Mouse (Mus musculus) ES-Bruce4 (cell line): ENCODE measurements around the gene Map2k5. TPM values are rescaled to one million over a fixed set of nuclear protein-coding genes. Genes with fewer than 3 reads are reported as not detected.

ENCODE experiments used
- H3K27ac ChIP-seq: 2 replicates; pipeline ENCODE4 v1.5.1; 2012; ENCODE audit warnings: low read length, inconsistent platforms; ENCODE audit not compliant: insufficient read depth
- H3K27me3 ChIP-seq: 2 replicates; pipeline ENCODE4 v1.6.1; 2012; ENCODE audit warnings: mild to moderate bottlenecking, low read length, inconsistent platforms; ENCODE audit not compliant: control insufficient read depth, poor library complexity, insufficient read depth, severe bottlenecking
- H3K36me3 ChIP-seq: 2 replicates; pipeline ENCODE4 v1.6.1; 2012; ENCODE audit warnings: inconsistent platforms, mild to moderate bottlenecking, low read length, moderate library complexity; ENCODE audit not compliant: control insufficient read depth, poor library complexity, insufficient read depth, severe bottlenecking
- H3K4me1 ChIP-seq: one replicate; pipeline ENCODE4 v1.8.1; 2011; ENCODE audit warnings: low read length; ENCODE audit not compliant: control insufficient read depth, insufficient read depth
- H3K4me3 ChIP-seq: 2 replicates; pipeline ENCODE4 v1.5.1; 2011; ENCODE audit warnings: low read depth, mild to moderate bottlenecking, low read length
- H3K9ac ChIP-seq: 2 replicates; pipeline ENCODE4 v1.6.1; 2012; ENCODE audit warnings: low read depth, mild to moderate bottlenecking, inconsistent platforms; ENCODE audit not compliant: poor library complexity, severe bottlenecking
- H3K9me3 ChIP-seq: replicated peaks from 2 replicates; pipeline ENCODE4 v1.6.1; 2012; ENCODE audit warnings: mild to moderate bottlenecking, low read length, inconsistent platforms; ENCODE audit not compliant: control insufficient read depth, poor library complexity, insufficient read depth, severe bottlenecking
- CTCF ChIP-seq: IDR thresholded peaks from one replicate; pipeline ENCODE4 v1.8.1; 2011; ENCODE audit warnings: low read depth, low read length
- EP300 ChIP-seq: IDR thresholded peaks from 2 replicates; pipeline ENCODE4 v1.6.1; 2011; ENCODE audit warnings: low read depth, low read length; ENCODE audit not compliant: insufficient read depth
- POLR2A ChIP-seq: IDR thresholded peaks from one replicate; pipeline ENCODE4 v1.8.1; 2011; ENCODE audit warnings: low read length; ENCODE audit not compliant: insufficient read depth
- polyA plus RNA-seq: library from polyadenylated mRNA; stranded (reverse); fragments of >200 nt; gene quantifications from 2 replicates; pipeline ENCODE4 v1.2.4, GENCODE M21; 2011; ENCODE audit warnings: low read depth; ENCODE audit not compliant: missing spikeins, insufficient read depth, insufficient read length

Map2k5 gene
- polyA plus RNA-seq, 1 experiment: 27.8 TPM

DNA sequence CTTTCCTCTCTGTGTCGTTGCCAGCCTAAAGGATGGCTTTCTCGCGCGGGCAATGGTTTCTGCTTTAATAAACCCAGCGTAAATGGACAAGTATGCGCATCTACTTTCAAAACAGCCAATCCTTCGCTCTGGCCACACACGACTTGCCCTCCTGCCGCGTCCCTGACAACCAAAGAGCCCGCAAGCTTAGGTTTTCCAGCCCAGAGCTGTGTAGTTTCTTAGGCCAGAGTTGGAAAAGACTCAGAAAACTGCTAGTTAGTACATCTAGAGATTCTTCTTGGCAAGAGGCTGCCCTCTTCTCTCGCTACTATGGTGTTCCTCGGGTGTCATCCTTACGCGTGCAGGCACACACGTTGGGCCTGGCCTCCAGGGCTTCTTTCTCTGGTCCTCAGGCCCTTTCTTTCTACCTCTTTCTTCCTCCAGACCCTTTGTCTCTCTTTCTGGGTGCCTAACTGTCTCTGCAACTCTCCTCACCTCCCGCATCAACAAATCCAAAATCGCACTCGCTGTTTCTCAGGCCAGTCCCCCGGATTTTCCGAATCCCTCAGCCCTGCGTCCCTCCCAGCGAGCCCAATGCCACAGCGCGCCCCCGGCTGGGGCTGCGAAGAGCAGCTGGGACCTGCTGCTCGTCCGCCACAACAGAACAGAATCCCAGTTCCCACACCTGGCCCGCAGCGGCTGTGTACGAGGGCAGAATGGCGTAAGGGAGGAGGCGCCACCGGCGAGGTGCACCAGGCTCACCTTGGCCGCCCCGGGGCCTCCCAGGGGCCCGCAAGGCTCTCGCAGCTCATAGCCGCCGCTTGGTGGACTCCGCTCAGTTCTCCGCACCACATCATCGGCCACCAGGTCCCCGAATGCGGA is 233.8 kb downstream of the Map2k5 start:
- Histone ChIP-seq H3K27ac (no peak overlapping the region), H3K4me3 (peak overlapping the region; percentile 37), H3K9me3 (no peaks in the 10 kb centered on the region), H3K9ac (no peak overlapping the region), H3K36me3 (no peaks in the 10 kb centered on the region), H3K27me3 (peaks cover 72% of the 10 kb centered on the region), H3K4me1 (peaks cover 2% of the 10 kb centered on the region)
- TF ChIP-seq EP300: no peak
- no peak for TF ChIP-seq POLR2A
- TF ChIP-seq CTCF: no peak

DNA sequence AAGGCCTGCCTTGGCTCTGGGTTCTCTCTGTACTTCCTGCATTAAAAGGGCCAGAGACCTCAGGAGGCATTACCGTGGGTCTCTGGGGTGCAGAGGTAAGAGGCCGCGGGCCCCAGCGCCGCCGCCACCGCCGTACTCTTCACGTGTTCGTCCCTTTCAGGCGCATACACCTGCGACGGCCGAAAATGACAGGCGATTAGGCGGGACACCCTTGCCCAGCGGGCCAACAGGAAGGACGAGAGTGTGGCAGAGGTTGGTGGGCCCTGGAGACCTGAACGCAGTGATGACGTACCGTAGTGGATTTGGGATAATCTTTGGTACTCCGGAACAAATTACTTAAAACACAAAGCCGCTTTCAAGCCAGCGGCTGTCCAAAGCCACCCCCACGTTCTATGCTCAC is 234.5 kb downstream of the Map2k5 start:
- Histone ChIP-seq H3K27ac (no peak overlapping the region), H3K36me3 (no peaks in the 10 kb centered on the region), H3K4me3 (no peak overlapping the region), H3K4me1 (peaks cover 2% of the 10 kb centered on the region), H3K9me3 (no peaks in the 10 kb centered on the region), H3K27me3 (peaks cover 69% of the 10 kb centered on the region), H3K9ac (no peak overlapping the region)
- TF ChIP-seq POLR2A: no peak
- no peak for TF ChIP-seq CTCF
- no peak for TF ChIP-seq EP300

DNA sequence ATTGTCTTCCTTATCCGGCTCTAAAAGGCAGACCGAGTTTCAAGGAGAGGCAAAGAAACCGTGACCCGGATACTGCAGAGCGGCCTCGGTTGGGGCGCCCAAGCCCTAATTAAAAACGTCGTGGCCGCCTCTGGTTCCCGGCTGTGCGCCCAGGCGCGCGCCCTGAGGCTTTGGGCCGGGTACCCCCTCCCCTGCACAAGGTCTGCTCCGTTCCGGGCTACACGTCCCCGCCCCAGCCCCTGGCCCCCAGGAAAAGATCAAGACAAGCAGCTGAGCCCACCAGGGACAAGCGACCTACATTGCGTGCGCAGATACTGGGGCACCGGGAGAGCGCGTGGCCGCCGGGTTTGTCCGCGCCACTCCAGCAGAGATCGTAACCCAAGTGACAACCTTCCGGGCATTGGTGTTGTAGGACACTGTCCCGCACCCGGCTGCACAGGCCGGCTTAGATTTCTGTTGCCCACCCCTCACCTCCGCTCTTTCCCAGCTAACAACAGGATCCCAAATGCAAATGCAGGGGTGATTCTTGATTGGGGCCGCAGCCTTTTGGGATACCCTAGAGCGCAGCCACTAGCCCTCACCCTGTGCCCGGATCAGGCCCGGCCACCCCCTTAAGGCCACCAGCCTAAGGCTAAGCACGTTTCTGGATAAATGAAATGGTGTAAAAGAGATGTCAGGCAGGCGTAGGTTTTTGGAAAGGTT is 235.2 kb downstream of the Map2k5 start:
- Histone ChIP-seq H3K4me3 (peak overlapping the region; percentile 25), H3K9ac (no peak overlapping the region), H3K27ac (no peak overlapping the region), H3K36me3 (no peaks in the 10 kb centered on the region), H3K4me1 (peaks cover 2% of the 10 kb centered on the region), H3K27me3 (peaks cover 65% of the 10 kb centered on the region), H3K9me3 (no peaks in the 10 kb centered on the region)
- TF ChIP-seq CTCF (no peak), EP300 (no peak), POLR2A (no peak)

DNA sequence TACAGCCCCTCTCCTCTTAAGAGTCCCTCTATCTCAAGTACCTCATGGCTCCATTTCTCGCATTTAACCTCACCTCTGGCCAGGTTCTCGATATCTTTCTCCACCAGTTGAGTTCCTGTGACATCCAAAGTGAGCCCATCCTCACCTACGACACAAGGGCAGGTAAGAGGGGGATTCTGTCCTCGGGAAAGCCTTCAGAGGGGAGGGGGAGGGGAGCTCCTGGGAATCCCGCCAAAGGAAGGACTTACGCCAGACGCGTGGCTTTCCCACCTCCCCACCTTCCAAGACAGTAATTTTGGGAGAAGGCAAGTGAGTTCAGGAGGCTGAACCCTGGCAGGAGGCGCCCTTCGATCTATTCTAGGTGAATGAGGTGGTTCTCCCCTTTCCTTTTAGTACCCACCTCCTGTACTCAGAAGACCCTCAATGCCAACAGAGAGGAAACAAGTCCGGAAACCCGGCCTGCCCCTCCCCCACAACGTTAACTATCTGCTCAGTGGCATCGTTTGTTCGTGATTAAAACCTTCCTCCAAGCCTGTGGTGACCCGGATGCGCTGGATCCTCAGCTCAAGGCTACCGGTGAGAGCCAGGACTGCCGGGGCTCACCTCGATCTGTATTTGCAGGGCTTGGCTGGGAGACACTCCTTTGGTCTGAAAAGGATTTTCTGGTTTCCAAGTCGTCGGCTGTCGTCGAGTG is 235.9 kb downstream of the Map2k5 start:
- peaks cover 59% of the 10 kb centered on the region for H3K27me3 ChIP-seq
- peaks cover 2% of the 10 kb centered on the region for H3K4me1 ChIP-seq
- no peak for TF ChIP-seq CTCF
- no peak for TF ChIP-seq POLR2A
- no peak for TF ChIP-seq EP300
- H3K9ac ChIP-seq: no peak overlapping the region
- H3K27ac ChIP-seq: no peak overlapping the region
- H3K9me3 ChIP-seq: no peaks in the 10 kb centered on the region
- H3K36me3 ChIP-seq: no peaks in the 10 kb centered on the region
- H3K4me3 ChIP-seq: peak overlapping the region; percentile 25; the same call in 1 of the 2 replicates

GRCm38 (mm10) chr9:63140211-63140610 is 237.5 kb downstream of the Map2k5 start:
- no peak overlapping the region for H3K9ac ChIP-seq
- H3K4me3 ChIP-seq: no peak overlapping the region
- no peaks in the 10 kb centered on the region for H3K9me3 ChIP-seq
- no peaks in the 10 kb centered on the region for H3K36me3 ChIP-seq
- TF ChIP-seq POLR2A (no peak), CTCF (no peak), EP300 (no peak)
- H3K4me1 ChIP-seq: no peaks in the 10 kb centered on the region
- H3K27me3 ChIP-seq: peaks cover 47% of the 10 kb centered on the region
- H3K27ac ChIP-seq: no peak overlapping the region
